Mouse (Mus musculus) cerebellum, postnatal 14 days (tissue): ENCODE results near the gene Trmt11.
A peak's percentile ranks its signal among the peaks of the same experiment; 100 is the strongest.
"Not testable (repeated sequence)": the region's sequence is repeated elsewhere in the genome, so short reads cannot be mapped to it uniquely, and the experiment has no call there.

Source experiments
- DNase-seq, 2 experiments: peaks; one replicate each; pipeline ENCODE4 v3.0.0; 2021; ENCODE audit warnings: mixed read lengths in 2 of 2

Gene Trmt11

DNA sequence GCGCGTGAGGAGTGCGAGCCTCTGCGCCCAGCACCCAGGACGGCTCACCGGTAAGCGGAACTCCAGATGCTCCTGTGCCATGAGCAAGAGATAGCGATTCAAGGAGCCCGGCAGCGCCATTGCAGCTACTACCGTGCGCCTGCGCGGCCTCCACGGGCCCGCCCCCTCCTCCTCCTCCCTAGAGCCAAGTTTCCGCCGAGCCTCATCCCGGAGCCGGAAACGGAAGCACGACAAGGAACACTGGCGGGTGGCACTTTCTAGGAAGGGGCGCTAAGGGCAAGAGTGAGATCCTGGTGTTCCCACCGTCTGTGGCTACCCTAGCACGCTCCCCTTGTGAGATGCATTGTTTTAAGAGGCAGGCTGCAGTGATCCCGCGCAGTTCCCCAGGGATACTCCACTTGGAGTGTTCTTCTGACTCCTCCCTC, at the start of gene Trmt11:
Trmt11 (minus strand) TSS at position 208 of the 425 bp plus-strand sequence.
- DNase-seq, result peak; percentile 92

DNA sequence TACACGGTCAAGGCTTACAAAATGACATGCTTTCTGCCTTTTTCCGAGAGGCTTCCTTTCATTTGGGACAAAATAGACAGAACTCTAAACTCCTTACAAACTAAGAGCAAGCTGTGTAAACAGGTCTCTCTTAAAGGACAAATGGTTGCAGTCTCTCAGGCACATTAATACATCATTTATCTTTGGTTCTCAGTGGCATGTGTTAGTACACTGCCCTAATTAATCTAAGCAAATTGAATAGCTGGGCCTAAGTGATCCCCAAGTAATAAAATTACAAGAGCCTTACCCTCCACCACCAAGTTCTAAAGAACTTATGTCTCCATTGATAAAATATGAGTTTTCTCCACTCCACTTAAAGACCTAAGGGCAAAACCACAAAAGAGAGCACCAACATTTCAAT, 47.1 kb upstream of the Trmt11 start:
- DNase-seq, result no peak

DNA sequence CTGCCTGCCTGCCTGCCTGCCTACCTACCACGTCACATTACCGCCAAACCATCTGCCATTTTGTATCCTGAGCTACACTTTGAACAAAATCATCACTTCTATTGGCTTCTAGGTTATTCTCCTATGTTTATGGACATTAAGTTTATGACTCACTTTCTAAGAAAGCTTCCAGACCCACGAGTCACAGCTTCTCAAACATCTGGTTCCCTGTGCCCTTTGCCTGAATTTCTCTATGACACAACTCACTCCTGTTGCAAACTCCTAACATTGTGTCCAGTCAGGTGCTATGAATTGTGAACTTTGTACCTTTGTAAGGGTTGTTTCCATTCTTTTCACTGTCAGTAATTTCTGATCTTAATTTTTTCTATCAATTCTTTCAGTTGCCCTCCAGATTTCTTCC, 37.7 kb upstream of the Trmt11 start:
- DNase-seq, result no peak

DNA sequence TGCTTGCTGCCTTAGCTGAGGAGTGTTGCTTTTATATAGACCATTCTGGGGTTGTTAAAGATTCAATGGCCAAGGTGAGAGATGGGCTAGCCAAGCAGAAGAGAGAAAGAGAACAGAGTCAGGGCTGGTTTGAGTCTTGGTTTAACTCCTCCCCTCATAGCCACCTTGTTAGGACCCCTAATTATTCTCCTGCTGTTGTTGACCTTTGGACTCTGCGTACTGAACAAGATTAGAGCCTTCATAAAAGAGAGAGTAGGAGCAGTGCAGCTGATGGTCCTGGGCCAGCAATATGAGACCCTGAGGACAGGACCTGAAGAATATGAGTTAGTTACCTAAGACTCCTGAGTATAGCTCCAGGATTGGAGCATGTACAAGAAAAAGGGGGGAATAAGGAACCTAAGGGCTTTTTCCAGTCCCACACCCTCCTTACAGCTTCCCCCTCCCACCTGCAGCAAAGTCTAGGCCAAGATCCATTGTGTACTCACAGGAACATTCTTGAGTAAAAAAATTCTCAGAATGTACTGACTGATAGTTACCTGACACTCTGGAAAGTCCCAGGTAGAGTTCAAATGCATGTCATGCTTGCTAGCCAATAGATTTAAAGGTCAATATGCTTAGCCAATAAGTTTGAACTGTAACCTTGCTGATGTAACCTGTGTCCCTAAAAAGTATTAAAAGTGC, 36.1 kb upstream of the Trmt11 start:
- not testable (repeated sequence) for DNase-seq

DNA sequence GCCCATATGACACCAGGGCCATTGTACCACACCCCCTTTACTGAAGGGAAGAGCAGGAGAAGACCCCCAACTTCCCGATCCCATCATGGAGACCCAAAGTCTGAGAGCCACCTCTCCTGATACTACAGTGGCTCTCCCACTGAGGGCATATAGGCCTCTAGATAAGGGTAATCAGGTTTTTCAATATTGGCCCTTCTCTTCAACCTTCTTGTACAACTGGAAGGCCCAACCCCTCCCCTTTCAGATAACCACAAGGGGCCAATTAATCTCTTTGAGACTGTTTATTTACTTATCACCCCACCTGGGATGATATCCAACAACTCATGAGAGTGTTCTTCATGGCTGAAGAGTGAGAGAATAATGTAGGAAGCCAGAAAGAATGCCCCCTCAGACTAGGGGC, 32.2 kb upstream of the Trmt11 start:
- no peak for DNase-seq

DNA sequence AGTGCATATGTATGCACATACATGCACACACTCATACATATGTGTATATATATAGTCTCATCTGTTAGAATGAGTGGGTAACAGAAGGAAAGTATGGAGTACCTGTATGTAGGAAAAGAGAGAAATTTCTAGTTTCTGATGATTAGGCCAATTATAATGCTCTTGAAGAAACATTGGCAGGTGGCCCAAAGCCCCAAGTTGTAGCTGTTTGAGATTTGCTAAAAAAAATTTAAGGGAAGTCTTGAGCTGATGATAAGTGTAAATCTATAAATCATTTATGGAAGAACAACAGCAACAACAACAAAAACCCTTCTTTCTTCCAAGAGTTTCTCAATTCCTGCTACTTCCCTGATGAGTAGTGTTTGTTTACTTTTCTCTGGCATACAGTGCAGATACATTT, 29.4 kb upstream of the Trmt11 start:
- no peak for DNase-seq

DNA sequence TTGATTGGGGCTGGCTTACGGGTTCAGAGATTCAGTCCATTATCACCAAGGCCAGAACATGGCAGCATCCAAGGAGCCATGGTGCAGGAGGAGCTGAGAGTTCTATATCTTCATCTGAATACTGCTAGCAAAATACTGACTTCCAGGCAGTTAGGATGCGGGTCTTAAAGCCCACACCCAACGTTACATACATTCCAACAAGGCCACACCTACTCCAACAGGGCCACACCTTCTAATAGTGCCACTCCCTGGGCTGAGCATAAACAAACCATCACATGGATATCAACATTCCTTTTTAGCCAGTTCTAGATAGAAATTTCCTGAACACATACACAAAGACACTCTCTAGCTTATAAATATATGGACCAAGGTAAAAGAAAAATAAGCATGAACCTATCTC, 29.0 kb upstream of the Trmt11 start, which contains the start of gene Hint3:
Hint3 (minus strand) TSS at position 120 of the 400 bp plus-strand sequence.
- DNase-seq, result no peak

DNA sequence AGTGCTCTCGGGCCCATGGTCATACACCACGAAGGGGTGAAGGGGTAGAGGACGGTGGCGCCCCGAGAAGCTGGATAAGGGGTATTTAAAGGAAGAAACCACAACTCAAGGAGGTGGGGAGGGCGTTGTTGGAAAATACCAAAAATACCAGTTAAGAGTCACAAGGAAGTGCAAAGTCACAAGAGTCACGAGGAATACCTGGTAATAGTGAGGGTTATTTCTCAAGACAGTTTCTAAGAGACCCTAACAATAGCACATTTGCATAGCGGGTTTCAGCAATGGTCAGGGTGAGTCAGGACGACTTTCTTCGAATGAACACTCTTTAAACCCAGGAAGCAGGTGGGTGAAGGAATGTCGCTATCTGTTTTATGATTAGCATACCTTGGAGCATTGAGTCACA, 27.9 kb upstream of the Trmt11 start:
- DNase-seq, result not testable (repeated sequence)

DNA sequence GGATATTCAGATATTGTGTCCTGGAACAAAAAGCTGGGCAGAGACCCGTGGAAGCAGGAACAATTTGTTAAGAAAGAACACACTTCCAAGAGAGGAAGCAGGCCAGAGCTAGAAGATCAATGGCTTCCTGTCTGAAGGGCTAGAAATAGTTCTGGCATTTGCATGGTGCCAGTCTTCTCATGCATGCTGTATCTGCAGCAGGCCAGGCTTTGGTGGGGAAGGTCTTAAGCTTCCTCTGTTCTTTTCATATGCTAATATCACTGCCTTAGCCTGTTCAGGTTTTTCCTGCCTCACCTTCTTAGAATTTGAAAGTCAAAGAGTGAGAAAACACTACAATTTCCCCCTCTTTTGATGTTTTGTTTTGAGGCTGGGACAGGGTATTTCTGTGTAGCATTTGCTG, 27.0 kb upstream of the Trmt11 start:
- no peak for DNase-seq

DNA sequence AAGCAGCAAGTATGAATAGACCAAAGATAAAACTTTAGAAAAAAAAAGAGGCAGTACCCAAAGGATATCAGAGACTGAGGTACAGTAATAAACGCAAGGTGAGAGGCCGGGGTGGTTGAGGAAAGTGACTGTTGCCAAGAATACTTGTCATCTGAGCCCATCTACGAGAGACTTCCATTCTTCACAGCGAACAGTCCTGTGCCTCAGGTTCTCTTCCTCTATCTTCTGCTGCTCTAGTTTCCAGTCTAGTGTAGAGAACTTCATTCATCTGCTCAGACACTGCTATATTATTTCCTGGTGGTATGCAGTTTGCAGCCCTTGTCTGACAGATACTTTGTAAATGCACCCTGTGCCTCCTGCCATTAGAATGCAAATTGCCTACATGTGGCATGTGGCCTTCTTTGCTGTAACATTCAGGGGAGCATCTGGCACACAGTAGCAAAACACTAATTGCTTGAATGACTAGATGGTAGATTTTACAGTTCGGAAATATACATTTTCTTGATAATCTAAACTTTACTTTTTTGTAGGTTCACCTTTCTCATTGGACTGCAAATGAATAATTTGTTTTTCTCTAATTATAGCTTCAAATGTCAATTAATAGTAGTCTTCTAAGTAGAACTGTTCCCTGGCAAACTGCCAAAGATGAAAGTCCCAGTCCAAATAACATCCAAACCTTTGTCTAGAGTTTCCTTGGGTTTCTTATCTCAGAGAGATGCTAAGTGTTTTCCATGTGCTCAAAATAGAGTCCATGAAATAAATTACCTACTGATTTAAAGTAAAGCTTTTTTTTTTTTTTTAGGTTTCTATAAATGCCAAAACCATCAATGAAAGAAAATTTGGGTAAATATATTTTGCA, 23.8 kb upstream of the Trmt11 start:
- no peak for DNase-seq

DNA sequence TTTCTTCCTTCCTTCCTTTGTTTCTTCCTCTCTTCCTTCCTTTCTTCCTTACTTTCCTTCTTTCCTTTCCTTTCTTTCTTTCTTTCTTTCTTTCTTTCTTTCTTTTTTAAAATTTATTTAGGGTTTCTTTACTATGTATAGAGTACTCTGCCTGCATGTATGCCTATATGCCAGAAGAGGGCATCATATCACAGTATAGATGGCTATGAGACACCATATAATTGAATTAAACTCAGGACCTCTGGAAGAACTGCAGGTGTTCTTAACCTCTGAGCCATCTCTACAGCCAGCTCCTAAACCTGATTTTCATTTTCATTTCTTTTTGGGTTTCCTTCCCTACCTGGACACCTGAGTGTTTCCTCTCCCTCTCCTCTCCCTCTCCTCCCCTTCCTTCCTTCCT, 22.4 kb upstream of the Trmt11 start:
- no peak for DNase-seq

DNA sequence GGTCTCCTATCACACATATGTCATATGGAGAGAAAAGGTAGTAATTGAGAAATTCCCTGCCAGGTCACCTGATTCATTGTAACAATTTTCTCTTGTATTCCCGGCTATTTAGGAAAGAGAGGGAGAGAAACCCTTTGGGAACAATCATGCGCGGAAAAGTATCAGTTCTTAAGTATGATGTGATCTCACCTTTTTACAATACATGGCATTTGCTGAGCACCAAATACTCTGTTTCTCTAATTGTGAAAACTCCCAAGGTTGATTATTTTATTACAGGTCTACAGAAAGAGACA, 18.3 kb upstream of the Trmt11 start:
- no peak for DNase-seq

DNA sequence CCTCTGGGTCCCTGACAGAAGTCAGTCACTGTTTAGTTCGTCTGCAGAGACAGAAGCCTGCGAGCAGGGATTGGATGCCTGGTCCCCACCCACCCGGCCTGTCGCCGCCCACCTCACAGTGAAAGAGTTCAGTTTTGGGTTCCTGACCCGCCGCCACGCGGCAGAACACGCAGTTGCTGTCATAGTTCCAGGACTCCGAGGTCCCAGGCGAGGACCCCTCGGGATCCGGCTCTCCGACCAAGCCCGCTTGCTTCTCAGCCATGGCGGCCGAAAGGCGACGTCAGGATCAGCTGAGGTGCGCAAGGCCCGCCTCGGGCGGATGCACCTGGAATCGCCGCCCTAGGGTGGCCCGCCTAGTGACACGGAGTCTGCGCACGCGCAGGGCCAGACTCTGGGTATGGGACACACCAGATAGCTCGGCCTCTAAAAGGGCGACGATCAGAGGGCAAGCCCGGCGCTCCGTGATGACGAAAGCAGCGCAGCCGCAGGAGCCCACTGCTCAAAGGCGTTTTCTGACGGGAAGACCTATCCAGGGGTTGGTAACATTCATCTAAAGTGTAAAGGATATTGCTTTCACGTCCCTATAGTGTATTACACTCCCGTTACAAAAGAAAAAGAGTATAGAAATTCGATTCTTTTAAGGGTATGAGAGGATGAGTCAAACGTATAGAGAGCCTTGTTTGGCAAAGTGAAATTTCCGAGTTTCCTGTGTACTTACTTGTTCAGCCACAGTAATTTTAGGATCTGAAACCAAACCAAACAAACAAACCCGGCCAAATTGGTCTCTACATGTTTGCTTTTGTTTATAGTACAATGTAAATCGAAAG, 17.8 kb upstream of the Trmt11 start:
- DNase-seq, result peak; percentile 98 to 99

DNA sequence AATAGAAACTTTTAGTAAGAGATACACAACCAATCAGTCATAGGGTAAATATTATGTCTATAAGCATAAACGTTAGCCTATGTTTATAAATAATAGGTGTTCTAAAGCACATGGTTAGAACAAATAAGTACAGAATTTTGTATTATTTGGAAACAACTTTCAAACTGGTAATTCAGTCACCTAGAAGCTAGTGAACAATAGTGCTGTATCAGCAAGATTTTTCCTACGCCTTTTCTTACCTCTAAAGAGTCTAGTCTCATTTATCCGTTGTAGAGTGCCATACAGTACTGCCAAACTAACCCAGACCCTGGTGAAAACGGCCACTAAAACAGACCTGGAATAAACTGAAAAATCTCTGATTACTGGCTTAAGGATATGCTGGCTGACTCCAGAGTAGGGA, 12.5 kb upstream of the Trmt11 start:
- no peak for DNase-seq

DNA sequence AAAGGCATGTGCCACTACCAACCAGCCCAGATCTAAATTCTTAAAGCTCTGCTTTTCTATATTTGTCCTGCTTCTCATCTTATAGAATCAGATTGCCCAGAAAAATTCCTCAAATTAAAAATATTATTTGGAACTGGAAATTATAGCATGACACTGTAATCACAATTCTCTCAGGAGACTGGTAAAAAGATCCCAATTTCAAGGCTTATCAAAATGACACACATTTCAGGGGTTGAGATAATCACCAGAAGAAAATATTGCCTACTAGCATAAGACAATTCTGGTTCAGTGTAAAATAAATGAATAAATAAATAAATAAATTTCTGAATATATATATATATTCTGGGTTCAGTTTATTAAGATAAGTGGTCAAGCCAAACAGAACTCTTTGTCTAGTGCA, 9.1 kb upstream of the Trmt11 start:
- no peak for DNase-seq

DNA sequence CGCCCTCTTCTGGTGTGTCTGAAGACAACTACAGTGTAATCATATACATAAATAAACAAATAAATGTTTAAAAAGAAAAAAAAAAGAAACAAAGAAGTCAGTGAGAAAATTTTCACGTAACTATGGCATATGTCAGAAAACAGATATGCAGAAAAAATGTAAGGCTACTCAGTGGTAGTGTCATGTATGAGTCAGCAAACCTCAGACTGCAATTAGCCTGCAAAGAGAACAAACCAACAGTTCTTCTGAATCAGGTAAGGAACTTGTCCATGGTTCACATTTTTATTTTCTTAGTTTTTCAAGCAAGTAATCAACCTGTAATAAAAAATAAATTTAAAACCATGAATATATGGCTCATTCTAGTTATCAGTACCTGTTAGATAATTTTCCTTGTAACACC, 7.6 kb upstream of the Trmt11 start:
- DNase-seq, result no peak

DNA sequence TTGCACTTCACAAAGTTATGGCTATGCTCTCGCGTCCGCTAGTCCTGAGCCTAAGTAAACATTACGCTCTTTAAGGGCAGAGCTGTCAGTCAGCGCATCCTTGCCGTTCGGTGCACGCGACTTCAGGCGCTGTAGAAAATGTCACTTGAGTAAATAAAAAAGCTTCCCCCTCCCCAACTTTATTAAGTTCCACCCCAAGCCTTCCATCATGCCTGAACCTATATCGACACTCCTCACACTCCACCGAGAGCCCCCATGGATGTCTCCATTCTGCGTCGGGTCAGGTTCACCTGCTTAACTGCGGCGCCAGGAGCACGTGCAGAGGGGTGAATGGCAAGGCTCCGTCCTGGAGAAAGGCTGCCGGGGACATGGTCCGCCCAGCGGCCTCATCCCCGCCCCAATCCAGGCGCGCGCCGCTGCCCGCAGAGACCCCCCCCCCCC, 435 bp downstream of the Trmt11 start:
- no peak for DNase-seq

DNA sequence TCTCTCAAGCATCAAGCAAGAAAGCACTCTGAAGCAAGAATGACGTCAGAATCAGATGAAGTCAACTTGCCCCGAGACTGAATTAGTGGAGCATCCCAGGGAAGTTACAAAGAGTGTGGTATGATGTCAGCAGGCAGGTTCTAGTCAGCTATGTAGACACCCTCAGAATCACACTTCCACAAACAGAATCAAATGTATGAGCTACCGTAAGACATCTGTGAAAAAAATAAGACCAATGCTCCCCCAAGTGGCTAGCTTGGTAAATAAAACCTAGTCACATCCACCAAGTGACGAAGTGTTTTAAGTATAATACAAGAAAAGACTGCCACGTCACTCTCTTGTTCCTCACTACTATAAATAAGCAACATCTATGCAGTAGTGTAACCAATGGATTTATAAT, 13.5 kb downstream of the Trmt11 start:
- peak in 1 of 2 experiments; percentile 12 for DNase-seq

DNA sequence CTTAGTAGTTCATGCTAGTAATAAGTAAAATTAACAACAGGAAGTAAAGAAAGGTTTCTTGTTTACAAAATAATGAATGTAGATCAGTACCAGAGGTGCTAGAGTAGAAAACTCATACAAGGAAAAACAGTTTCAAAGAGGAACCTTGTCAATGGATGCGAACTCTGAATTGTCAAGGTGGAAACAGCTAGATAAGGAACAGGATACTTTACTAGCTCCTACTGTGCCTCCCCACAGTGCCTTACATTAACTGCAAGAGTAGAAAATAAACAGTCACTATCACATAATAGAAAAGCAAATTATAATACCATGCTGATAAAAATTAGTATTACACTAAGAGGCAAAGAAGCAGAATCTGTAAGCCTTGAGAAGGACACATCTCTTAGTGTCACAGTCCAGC, 14.9 kb downstream of the Trmt11 start:
- DNase-seq, result no peak

DNA sequence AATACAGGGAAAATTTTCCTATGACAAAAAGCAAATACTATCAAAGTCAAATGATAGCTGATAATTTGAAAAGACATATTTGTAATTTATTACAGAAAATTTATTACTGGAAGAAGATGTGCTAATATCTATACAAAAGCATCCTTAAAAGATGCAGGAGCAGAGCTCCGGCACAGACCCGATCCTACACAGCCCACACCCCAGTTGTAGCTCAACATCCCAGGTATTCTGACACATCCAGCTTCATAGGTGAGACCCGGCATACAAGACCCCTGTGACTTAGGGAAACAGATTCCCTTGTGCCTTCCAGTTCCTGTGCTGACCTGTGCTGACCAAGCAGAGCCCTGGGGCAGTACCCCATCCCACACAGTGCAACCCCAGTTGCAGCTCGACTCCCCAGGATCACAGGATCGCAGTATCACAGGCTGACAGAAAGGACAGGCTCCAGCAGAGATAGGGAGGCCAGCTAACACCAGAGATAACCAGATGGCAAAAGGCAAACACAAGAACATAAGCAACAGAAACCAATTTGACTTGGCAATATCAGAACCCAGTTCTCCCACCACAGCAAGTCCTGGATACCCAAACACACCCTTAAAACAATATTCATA, 22.8 kb downstream of the Trmt11 start:
- DNase-seq, result no peak

DNA sequence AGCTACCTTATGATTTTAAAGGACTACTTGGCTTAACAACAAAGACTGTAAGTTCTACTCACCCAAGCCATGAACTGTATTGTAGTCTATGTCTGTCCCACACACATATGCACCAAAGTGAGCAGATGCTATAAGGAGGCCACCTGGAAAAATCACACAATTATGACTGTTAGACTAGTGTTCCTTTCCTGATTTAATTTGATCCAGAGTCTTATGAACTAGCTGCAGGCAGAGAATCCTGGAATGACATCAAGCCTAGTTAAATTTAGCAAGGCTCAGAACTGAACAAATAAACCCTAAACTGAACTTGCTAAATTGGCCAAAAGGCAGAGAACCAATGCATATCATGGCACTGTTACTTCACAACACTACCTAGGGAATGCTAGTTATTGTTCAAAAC, 34.2 kb downstream of the Trmt11 start:
- no peak for DNase-seq

DNA sequence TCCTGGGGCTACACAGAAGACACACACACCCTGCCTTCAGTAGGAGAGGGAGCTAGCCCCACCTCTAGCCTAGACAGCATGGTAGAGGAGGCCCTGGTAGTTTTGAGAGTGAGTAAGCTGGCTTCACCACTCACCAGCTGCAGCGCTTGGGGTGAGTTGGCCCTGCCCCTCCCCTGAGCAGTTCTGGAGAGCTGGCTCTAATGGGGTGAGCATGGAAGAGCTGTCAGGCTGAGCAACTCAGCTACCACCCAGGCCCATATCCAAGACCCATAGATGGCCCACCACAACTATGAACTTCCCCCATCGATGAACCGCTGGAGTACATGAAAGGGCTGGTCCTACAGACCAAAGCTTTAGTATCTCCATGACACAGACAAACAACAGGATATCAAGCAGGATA, 35.9 kb downstream of the Trmt11 start:
- no peak for DNase-seq
